Mouse (Mus musculus) CH12.LX (cell line): ENCODE data around the gene Aff3.

Experiments
- BHLHE40 ChIP-seq: IDR thresholded peaks from 2 replicates; pipeline ENCODE4 v1.6.1; 2011; ENCODE audit warnings: mild to moderate bottlenecking, low read depth, low read length, improper control_type of control experiment
- CTCF ChIP-seq, 2 experiments: IDR thresholded peaks in 1 of 2; conservative IDR thresholded peaks in 1 of 2; 2 replicates each; pipeline ENCODE4 v1.5.1; 2011 to 2012; ENCODE audit warnings: low read depth in 2 of 2, low read length in 2 of 2, improper control_type of control experiment in 1 of 2, inconsistent platforms in 1 of 2, mild to moderate bottlenecking in 1 of 2, moderate library complexity in 1 of 2
- ELF1 ChIP-seq: IDR thresholded peaks from 2 replicates; pipeline ENCODE4 v1.6.1; 2014; ENCODE audit warnings: low read depth, mild to moderate bottlenecking, inconsistent platforms, low read length, improper control_type of control experiment
- EP300 ChIP-seq: IDR thresholded peaks from 2 replicates; pipeline ENCODE4 v1.6.1; 2011; ENCODE audit warnings: low read length, improper control_type of control experiment
- GABPA ChIP-seq: IDR thresholded peaks from 2 replicates; pipeline ENCODE4 v1.6.1; 2012; ENCODE audit warnings: low read depth, low read length, improper control_type of control experiment, inconsistent platforms; ENCODE audit not compliant: insufficient replicate concordance
- HCFC1 ChIP-seq: IDR thresholded peaks from 2 replicates; pipeline ENCODE4 v1.6.1; 2012; ENCODE audit warnings: low read depth, mild to moderate bottlenecking, inconsistent platforms, low read length, improper control_type of control experiment
- MXI1 ChIP-seq: IDR thresholded peaks from 2 replicates; pipeline ENCODE4 v1.6.1; 2011; ENCODE audit warnings: mild to moderate bottlenecking, low read depth, low read length, improper control_type of control experiment
- POLR2A ChIP-seq: IDR thresholded peaks from 2 replicates; pipeline ENCODE4 v1.6.1; 2011; ENCODE audit warnings: low read depth, mild to moderate bottlenecking, improper control_type of control experiment, low read length
- POLR2AphosphoS2 ChIP-seq: IDR thresholded peaks from 2 replicates; pipeline ENCODE4 v1.6.1; 2011; ENCODE audit warnings: low read depth, low read length, improper control_type of control experiment
- RAD21 ChIP-seq: IDR thresholded peaks from 2 replicates; pipeline ENCODE4 v1.6.1; 2011; ENCODE audit warnings: low read depth, mild to moderate bottlenecking, low read length, improper control_type of control experiment, moderate library complexity
- TBP ChIP-seq: conservative IDR thresholded peaks from 2 replicates; pipeline ENCODE4 v1.6.1; 2011; ENCODE audit warnings: low read depth, low read length, improper control_type of control experiment
- ZNF384 ChIP-seq: IDR thresholded peaks from 2 replicates; pipeline ENCODE4 v1.6.1; 2012; ENCODE audit warnings: low read depth, low read length, improper control_type of control experiment, inconsistent platforms

- TF ChIP-seq ELF1 (no peak), POLR2AphosphoS2 (no peak), BHLHE40 (no peak), RAD21 (peak; percentile 20), MXI1 (no peak), EP300 (no peak), GABPA (no peak), CTCF (conservative IDR thresholded peaks at IDR 0.05 in 1 of 2, IDR thresholded peaks at IDR 0.05 in 1 of 2; ENCODE audit: low read depth in 2 of 2, low read length in 2 of 2) (peak; percentile 36 to 56; a peak in 3 of 4 replicates), ZNF384 (no peak), POLR2A (no peak), TBP (no peak), HCFC1 (no peak)
Observed at GRCm38 (mm10) chr1:38654981-38655540, 9.7 kb downstream of the Aff3 start.
